Mouse (Mus musculus): ENCODE data around the gene Fam189a1. TPM values are rescaled to one million over a fixed set of nuclear protein-coding genes. Genes with fewer than 3 reads are reported as not detected.

Gene Fam189a1
- polyA plus RNA-seq, 1 experiment from 2014 or later, result 2.8 TPM

DNA sequence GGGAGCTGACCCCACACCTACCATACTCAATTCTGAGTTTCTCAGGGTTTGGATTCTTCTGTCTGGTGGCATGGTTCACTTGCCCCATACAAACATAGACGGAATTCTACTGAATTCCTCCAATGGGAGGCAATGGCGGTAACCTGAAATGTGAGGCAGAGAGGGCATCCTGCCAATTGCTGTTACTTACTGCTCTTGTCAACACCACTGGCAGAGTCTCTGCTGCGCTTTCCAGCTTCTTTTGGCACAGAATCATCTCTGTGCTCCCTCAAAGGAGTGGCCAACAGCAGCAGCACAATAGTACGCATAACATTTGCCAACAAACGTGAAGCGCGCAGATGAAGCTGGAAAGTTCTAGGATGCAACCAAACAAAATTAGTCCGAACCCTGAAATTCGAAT lies 266.5 kb downstream of the Fam189a1 start:
- 86% methylated on average over 9 of the region's 9 CpGs for WGBS

DNA sequence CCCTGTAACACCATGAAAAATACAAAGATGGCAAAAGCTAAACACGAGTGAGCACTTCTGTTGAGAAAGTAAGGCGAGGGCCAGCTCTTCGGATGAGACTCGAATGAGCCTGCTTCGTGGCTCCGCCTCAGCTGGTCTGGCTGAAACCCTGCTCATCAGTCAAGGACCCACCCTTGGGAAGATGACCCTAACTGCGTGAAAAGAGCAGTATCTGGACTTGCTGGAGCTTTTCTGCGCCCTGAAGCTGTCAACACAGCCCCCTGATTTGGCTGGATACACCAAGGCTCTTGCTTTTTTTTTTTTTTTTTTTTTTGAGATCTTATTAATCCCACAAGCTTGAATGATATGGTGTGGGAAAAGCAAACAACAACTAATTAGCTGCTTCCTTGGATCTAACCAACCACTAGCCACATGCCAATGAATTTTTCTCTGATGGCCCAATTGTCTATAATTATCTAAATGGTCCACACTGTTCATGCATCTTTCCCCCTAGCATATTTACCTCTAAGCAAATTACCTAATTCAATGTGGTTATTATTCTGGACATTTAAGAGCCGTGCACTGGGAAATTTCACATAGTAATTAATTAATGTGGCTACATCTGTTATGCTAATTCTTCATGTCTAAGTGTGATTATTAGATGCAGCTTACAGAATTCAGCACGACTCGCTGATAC lies 272.0 kb downstream of the Fam189a1 start:
- H3K27ac ChIP-seq, result 0 out of 2 replicates have a peak overlapping the region, but pooled peaks have one; percentile 33
- H3K4me3 ChIP-seq (replicated peaks), result no peak overlapping the region
- no peak overlapping the region for H3K4me2 ChIP-seq
- ATAC-seq (ENCODE audit: low FRiP score), result peak; percentile 63; the same call in 1 of the 2 replicates
- 65% methylated on average over 11 of the region's 11 CpGs for WGBS
- H3K36me3 ChIP-seq (replicated peaks), result no peaks in the 10 kb centered on the region
- no peak overlapping the region for H3K9ac ChIP-seq
- H3K9me3 ChIP-seq, result no peaks in the 10 kb centered on the region
- H3K27me3 ChIP-seq, result no peaks in the 10 kb centered on the region
- peaks cover 3% of the 10 kb centered on the region for H3K4me1 ChIP-seq

More for the DNA sequence above, 266.5 kb downstream of the Fam189a1 start:
- H3K4me2 ChIP-seq, result no peak overlapping the region
- no peaks in the 10 kb centered on the region for H3K4me1 ChIP-seq
- ATAC-seq (ENCODE audit: low FRiP score), result no peak
- no peaks in the 10 kb centered on the region for H3K27me3 ChIP-seq
- H3K36me3 ChIP-seq (replicated peaks), result no peaks in the 10 kb centered on the region
- H3K27ac ChIP-seq, result no peak overlapping the region
- no peak overlapping the region for H3K9ac ChIP-seq
- H3K9me3 ChIP-seq, result no peaks in the 10 kb centered on the region
- no peak overlapping the region for H3K4me3 ChIP-seq (replicated peaks)

DNA sequence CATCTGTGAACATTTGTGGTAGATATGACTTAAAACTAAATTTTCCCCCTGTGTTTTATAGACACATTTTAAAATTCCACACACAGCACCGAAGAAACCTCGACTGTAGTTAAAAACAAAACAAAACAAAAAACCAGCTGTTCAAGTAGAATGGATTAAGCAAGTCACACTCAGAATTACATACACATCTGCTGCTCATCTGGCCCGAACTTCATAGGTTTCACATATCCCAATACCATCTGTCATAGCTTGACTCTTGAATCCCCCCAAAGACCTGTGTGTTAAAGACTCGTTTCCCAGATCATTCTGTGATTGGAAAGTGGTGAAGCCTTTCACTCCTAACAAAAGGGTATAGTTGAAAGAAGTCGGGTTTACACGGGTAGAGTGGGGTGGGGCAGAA lies 274.1 kb downstream of the Fam189a1 start:
- peaks cover 3% of the 10 kb centered on the region for H3K4me1 ChIP-seq
- no peaks in the 10 kb centered on the region for H3K27me3 ChIP-seq
- H3K36me3 ChIP-seq (replicated peaks), result no peaks in the 10 kb centered on the region
- no peak for ATAC-seq (ENCODE audit: low FRiP score)
- H3K4me3 ChIP-seq (replicated peaks), result no peak overlapping the region
- no peaks in the 10 kb centered on the region for H3K9me3 ChIP-seq
- 73% methylated on average over 6 of the region's 6 CpGs for WGBS
- H3K9ac ChIP-seq, result no peak overlapping the region
- H3K4me2 ChIP-seq, result no peak overlapping the region
- H3K27ac ChIP-seq, result no peak overlapping the region

DNA sequence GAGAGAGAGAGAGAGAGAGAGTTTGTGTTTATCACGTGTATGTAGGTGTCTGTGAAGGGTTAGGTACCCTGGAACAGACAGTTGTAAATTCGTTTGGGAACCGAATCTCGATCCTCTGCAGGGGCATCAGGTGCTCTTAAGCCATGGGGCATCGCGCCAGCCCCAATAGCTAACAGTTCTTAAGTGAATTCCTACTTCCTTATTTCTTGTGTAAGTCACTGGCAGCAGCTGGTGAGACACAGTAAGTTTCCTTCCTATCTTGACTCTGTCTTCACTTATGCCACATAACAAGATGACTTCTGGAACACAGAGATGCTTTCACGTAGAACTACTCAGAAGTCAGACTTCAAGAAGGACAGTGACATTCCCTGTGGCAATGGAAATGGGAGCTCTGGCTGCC lies 275.0 kb downstream of the Fam189a1 start:
- no peak overlapping the region for H3K4me3 ChIP-seq (replicated peaks)
- peaks cover 3% of the 10 kb centered on the region for H3K4me1 ChIP-seq
- no peak overlapping the region for H3K9ac ChIP-seq
- ATAC-seq (ENCODE audit: low FRiP score), result no peak
- H3K27ac ChIP-seq, result no peak overlapping the region
- no peaks in the 10 kb centered on the region for H3K9me3 ChIP-seq
- 81% methylated on average over 7 of the region's 7 CpGs for WGBS
- H3K27me3 ChIP-seq, result no peaks in the 10 kb centered on the region
- H3K4me2 ChIP-seq, result no peak overlapping the region
- H3K36me3 ChIP-seq (replicated peaks), result no peaks in the 10 kb centered on the region

DNA sequence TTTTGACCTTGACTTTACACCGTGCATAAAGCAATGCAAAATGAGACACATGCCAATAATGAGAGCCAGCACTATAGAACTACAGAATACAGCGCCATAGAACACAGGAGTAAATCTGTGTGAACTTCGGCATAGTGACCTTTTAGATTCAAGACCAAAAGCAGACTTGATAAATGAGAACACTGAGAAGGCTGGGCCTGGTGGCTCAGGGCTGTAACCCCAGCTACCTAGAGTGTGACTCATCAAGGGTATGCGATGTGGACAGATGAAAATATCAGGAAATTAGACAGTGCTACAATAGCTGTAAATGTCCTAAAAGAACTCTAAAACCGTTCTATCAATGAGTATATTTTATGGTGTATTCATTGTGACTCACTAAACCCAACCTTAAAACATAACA lies 276.0 kb downstream of the Fam189a1 start:
- H3K27ac ChIP-seq, result no peak overlapping the region
- no peak for ATAC-seq (ENCODE audit: low FRiP score)

DNA sequence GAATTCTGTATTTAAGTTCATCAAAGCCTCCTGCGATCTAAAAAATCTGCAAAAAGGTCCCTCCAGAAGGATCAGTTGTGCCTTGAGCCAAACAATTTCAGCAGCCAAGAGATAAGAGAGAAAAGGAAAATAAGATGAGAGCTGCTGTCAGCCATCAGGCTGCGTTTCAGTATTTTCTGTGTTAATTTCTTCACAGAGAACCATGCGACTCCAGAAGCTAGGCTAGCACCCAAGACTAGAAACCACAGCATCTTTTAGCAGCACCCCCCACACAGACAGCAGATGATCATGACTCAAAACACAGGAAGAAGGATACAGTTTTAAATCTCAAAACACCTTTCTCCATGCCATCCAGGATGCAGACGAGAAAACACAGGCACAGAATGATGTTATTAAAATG lies 281.4 kb downstream of the Fam189a1 start:
- Histone ChIP-seq H3K36me3 (replicated peaks) (no peaks in the 10 kb centered on the region), H3K4me3 (replicated peaks) (no peak overlapping the region), H3K4me2 (no peak overlapping the region), H3K4me1 (peaks cover 21% of the 10 kb centered on the region), H3K27ac (no peak overlapping the region), H3K9ac (no peak overlapping the region), H3K27me3 (no peaks in the 10 kb centered on the region), H3K9me3 (no peaks in the 10 kb centered on the region)
- WGBS, result 93% methylated on average over 4 of the region's 4 CpGs
- ATAC-seq (ENCODE audit: low FRiP score), result no peak

More for the DNA sequence above, 276.0 kb downstream of the Fam189a1 start:
- Histone ChIP-seq H3K9ac (no peak overlapping the region), H3K27me3 (no peaks in the 10 kb centered on the region), H3K9me3 (no peaks in the 10 kb centered on the region), H3K4me1 (peaks cover 3% of the 10 kb centered on the region), H3K36me3 (replicated peaks) (no peaks in the 10 kb centered on the region), H3K4me3 (replicated peaks) (no peak overlapping the region), H3K4me2 (no peak overlapping the region)
- 87% methylated on average over 5 of the region's 5 CpGs for WGBS

DNA sequence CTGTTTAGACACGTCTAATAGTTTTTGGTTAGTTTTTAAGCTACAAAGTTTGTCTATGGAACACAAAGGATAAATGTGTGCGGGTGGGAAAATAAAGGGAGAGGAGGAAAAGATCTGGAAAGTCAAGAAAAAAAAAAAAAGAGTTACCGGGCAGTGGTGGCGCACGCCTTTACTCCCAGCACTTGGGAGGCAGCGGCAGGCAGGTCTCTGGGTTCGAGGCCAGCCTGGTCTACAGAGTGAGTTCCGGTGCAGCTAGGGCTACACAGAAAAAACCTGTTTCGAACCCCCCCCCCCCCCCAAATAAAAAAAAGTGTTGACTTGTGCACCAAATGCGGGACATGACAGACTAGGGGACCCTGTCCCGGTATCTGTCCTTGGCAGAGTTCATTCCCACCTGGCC lies 283.1 kb downstream of the Fam189a1 start:
- no peak for ATAC-seq (ENCODE audit: low FRiP score)
- Histone ChIP-seq H3K27me3 (no peaks in the 10 kb centered on the region), H3K4me2 (peak overlapping the region; percentile 78), H3K9ac (peak overlapping the region; percentile 90; the same call in 1 of the 2 replicates), H3K36me3 (replicated peaks) (no peaks in the 10 kb centered on the region), H3K9me3 (no peaks in the 10 kb centered on the region), H3K4me3 (replicated peaks) (peak overlapping the region; percentile 90), H3K27ac (peak overlapping the region; percentile 95), H3K4me1 (peaks cover 32% of the 10 kb centered on the region)
- 38% methylated on average over 11 of the region's 11 CpGs for WGBS

DNA sequence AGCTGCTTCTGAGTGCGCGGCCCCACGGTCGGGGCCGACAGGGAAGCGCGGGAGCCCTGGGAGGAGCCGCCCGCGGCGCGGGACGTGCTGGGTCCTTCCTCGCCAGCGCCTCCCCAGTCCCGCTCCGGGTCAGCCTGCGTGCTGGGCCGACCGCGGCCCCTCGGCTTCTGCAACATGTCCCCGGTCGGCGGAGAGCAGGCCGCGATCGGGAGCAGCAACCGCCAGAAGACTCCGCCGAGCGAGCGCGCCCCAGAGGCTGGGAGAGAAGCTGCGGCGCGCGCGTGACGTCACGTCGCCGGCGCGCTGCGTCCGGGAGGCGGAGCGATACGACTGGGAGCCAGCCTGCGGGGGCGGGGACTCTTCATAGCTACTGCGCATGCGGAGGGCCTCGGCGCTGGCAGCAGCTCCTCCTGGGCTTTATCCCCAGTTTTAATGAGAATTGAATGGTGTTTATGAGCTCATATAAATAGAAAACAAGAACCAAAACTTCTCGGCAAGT lies 283.6 kb downstream of the Fam189a1 start, which contains the start of gene Nsmce3:
Nsmce3 (minus strand) TSS at position 255 of the 499 bp plus-strand sequence.
- Histone ChIP-seq H3K9ac (peak within 1 kb of the TSS; percentile 90), H3K36me3 (replicated peaks) (no peaks in the 10 kb centered on the region), H3K4me3 (replicated peaks) (peak within 1 kb of the TSS; percentile 90), H3K4me2 (peak within 1 kb of the TSS; percentile 78), H3K27ac (peak within 1 kb of the TSS; percentile 95), H3K9me3 (no peaks in the 10 kb centered on the region), H3K27me3 (no peaks in the 10 kb centered on the region), H3K4me1 (peaks cover 32% of the 10 kb centered on the region)
- peak; percentile 95 for ATAC-seq (ENCODE audit: low FRiP score)
- 0% methylated on average over 56 of the region's 57 CpGs for WGBS

DNA sequence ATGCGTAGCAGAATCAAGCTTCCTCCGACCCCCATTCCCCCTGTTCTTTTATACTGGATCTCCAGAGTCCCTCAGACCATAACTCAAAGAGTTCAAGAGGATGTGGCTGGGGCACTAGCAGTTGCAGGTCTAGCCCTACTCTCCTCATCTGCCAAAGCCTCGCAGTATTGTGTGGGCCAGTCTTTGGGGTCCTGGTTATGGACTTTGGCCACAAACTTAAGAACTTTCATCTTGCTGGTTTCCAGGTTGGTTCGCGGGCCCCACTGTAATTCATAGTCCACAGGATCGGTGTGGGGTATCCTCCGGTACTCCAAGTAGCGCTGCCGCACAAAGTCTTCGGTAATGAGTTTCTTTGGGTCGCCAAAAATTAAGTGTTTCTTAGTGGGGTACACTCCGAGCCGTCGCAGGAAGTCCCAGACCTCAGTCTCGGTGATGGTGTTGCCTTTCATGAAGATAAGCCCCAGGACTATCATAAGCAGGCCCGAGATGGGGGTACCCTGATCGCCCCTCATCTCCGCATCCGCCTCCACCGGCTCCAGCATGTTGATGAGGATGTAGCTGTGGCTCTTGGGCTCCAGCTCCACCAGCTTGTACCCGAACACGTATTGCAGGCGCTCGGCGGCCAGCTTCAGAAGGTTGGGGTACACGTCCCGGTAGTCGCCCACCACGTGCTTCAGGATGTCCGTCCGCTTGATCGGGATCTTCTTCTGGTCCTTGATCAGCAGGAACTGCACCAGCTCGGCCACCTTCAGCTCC lies 284.2 kb downstream of the Fam189a1 start:
- peak overlapping the region; percentile 90 for H3K9ac ChIP-seq
- no peaks in the 10 kb centered on the region for H3K27me3 ChIP-seq
- peak overlapping the region; percentile 90 for H3K4me3 ChIP-seq (replicated peaks)
- no peaks in the 10 kb centered on the region for H3K36me3 ChIP-seq (replicated peaks)
- peaks cover 32% of the 10 kb centered on the region for H3K4me1 ChIP-seq
- WGBS, result 1% methylated on average over 33 of the region's 33 CpGs
- H3K9me3 ChIP-seq, result no peaks in the 10 kb centered on the region
- ATAC-seq (ENCODE audit: low FRiP score), result peak; percentile 55; the same call in 1 of the 2 replicates
- peak overlapping the region; percentile 95 for H3K27ac ChIP-seq
- peak overlapping the region; percentile 78 for H3K4me2 ChIP-seq

DNA sequence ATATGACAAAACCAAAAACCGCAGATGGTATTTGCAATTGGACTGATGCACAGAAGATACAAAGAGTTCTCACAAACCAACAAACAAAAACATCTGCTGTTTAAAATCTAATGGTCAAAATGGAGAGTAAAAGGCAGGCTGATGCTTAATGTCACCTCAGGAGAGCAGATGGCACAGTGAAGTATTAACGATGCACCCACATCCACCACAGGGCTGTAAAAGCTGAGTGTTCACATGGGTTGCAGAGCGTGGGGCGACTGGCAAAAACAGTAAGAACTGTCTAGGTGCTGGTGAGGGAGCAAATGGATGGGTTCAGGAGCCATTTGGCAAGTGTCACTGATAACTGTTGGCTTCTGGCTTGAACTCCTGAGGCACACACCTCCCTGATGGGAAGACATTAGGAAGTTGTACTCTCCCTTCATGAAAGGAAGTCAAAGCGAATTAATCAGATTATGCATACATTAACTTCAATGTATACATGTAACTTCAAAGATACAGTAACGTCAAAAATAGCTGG lies 286.8 kb downstream of the Fam189a1 start:
- H3K27me3 ChIP-seq, result no peaks in the 10 kb centered on the region
- WGBS, result 90% methylated on average over 6 of the region's 6 CpGs
- peak overlapping the region; percentile 78; the same call in 1 of the 2 replicates for H3K4me2 ChIP-seq
- no peak overlapping the region for H3K9ac ChIP-seq
- no peak overlapping the region for H3K4me3 ChIP-seq (replicated peaks)
- H3K9me3 ChIP-seq, result no peaks in the 10 kb centered on the region
- H3K36me3 ChIP-seq (replicated peaks), result no peaks in the 10 kb centered on the region
- H3K4me1 ChIP-seq, result peaks cover 32% of the 10 kb centered on the region
- no peak overlapping the region for H3K27ac ChIP-seq
- no peak for ATAC-seq (ENCODE audit: low FRiP score)

DNA sequence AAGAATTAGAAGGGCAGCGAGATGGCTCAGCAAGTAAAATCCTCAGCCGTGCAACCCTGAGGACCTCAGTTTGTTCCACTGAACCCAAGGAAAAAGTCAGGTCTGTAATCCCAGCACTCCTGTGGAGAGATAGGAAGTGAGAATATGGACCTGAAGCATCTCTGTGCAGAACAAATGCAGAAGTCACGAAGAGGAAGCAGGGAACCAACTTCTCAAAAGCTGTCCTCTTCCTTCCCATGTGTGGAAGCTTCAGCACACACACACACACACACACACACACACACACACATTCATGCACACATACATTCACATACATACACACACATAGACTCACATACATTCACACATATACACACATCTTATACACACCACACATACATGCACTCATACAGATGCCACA lies 292.8 kb downstream of the Fam189a1 start:
- no peak for ATAC-seq (ENCODE audit: low FRiP score)
- Histone ChIP-seq H3K27me3 (0 out of 2 replicates have a peak, but pooled peaks cover 5% of the 10 kb centered on the region), H3K4me2 (no peak overlapping the region), H3K4me1 (0 out of 2 replicates have a peak, but pooled peaks cover 3% of the 10 kb centered on the region), H3K36me3 (replicated peaks) (no peaks in the 10 kb centered on the region), H3K9me3 (no peaks in the 10 kb centered on the region), H3K9ac (no peak overlapping the region), H3K4me3 (replicated peaks) (no peak overlapping the region), H3K27ac (no peak overlapping the region)
- 76% methylated on average over 3 of the region's 3 CpGs for WGBS

DNA sequence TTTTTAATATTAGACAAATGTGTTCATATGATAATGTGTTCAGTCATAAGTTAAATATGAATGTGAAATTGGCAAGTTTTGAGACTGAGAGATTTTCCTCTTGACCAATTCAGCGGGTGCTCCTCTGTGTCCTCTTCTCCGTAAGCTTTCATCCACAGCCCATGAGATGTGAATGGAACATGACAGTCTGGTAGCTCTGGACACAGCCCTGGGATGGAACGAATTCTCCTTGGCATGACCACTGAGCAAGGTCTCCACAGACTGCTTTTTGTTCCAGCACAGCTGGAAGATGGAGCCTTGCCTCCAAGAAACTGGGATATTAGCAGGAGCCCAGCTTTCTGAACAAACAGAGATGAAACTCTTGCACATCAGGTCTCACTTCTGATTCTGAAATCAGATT lies 293.4 kb downstream of the Fam189a1 start:
- no peak for ATAC-seq (ENCODE audit: low FRiP score)
- Histone ChIP-seq H3K36me3 (replicated peaks) (no peaks in the 10 kb centered on the region), H3K9me3 (no peaks in the 10 kb centered on the region), H3K4me2 (no peak overlapping the region), H3K27me3 (0 out of 2 replicates have a peak, but pooled peaks cover 5% of the 10 kb centered on the region), H3K27ac (no peak overlapping the region), H3K9ac (no peak overlapping the region), H3K4me1 (no peaks in the 10 kb centered on the region), H3K4me3 (replicated peaks) (no peak overlapping the region)
- 80% methylated on average over 3 of the region's 3 CpGs for WGBS
